Mouse (Mus musculus) kidney, adult 2 months (tissue): ENCODE data around the gene Rabl3.

Experiments used
- CTCF ChIP-seq: fragments of 200-500 bp; conservative IDR thresholded peaks from 2 replicates; pipeline ENCODE4 v1.5.1; 2011; ENCODE audit warnings: low read depth, mild to moderate bottlenecking, control low read depth, low read length, moderate library complexity, mixed read lengths; ENCODE audit not compliant: insufficient read depth, insufficient read length
- POLR2A ChIP-seq: fragments of 200-500 bp; IDR thresholded peaks from one replicate; pipeline ENCODE4 v1.6.1; 2011; ENCODE audit warnings: low read depth, low read length, control low read depth

- TF ChIP-seq POLR2A (no peak), CTCF (no peak)
Observed at GRCm38 (mm10) chr16:37540776-37541175, 1.1 kb downstream of the Rabl3 start.
